Mouse (Mus musculus) lung, adult 18-20 months (tissue): ENCODE results near the gene Ezr.
A peak's percentile ranks its signal among the peaks of the same experiment; 100 is the strongest.
"Not testable (repeated sequence)": the region's sequence is repeated elsewhere in the genome, so short reads cannot be mapped to it uniquely, and the experiment has no call there.

Experiments
- DNase-seq, 2 experiments: peaks; one replicate each; pipeline ENCODE4 v3.0.0; 2022; ENCODE audit warnings: mixed read lengths in 2 of 2

Ezr gene

GRCm38 (mm10) chr17:6742083-6743038, 40.2 kb downstream of the Ezr start:
- peak; percentile 66 to 67 for DNase-seq

- DNase-seq: no peak
These were observed 41.3 kb downstream of the Ezr start for GRCm38 (mm10) chr17:6741271-6741670.

GRCm38 (mm10) chr17:6740331-6741170, 42.0 kb downstream of the Ezr start:
- no peak for DNase-seq

GRCm38 (mm10) chr17:6739756-6740155, 42.8 kb downstream of the Ezr start:
- DNase-seq: no peak

GRCm38 (mm10) chr17:6739266-6739665, 43.3 kb downstream of the Ezr start:
- DNase-seq: no peak

- DNase-seq: no peak
These were observed 43.7 kb downstream of the Ezr start for GRCm38 (mm10) chr17:6738836-6739235.

GRCm38 (mm10) chr17:6737273-6737997, 45.1 kb downstream of the Ezr start:
- DNase-seq: no peak

- DNase-seq: peak in 1 of 2 experiments; percentile 10
These were observed 46.0 kb downstream of the Ezr start for GRCm38 (mm10) chr17:6736306-6737272.

- no peak for DNase-seq
These were observed 47.7 kb downstream of the Ezr start for GRCm38 (mm10) chr17:6734746-6735441.

- peak in 1 of 2 experiments; percentile 5 for DNase-seq
These were observed 49.2 kb downstream of the Ezr start for GRCm38 (mm10) chr17:6733322-6733875.

GRCm38 (mm10) chr17:6732665-6733064, 49.9 kb downstream of the Ezr start:
- DNase-seq: no peak

- no peak for DNase-seq
These were observed 51.0 kb downstream of the Ezr start for GRCm38 (mm10) chr17:6731634-6732033.

- DNase-seq: no peak
These were observed 51.5 kb downstream of the Ezr start for GRCm38 (mm10) chr17:6731132-6731531.

- DNase-seq: no peak
These were observed 53.3 kb downstream of the Ezr start for GRCm38 (mm10) chr17:6729244-6729742.

GRCm38 (mm10) chr17:6727996-6728610, 54.5 kb downstream of the Ezr start:
- DNase-seq: no peak

- not testable (repeated sequence) for DNase-seq
These were observed 68.6 kb downstream of the Ezr start for GRCm38 (mm10) chr17:6713944-6714343.

GRCm38 (mm10) chr17:6713483-6713882, 69.1 kb downstream of the Ezr start:
- DNase-seq: not testable (repeated sequence)

- not testable (repeated sequence) for DNase-seq
These were observed 74.4 kb downstream of the Ezr start for GRCm38 (mm10) chr17:6708194-6708593.

GRCm38 (mm10) chr17:6707422-6707821, 75.2 kb downstream of the Ezr start:
- DNase-seq: not testable (repeated sequence)

GRCm38 (mm10) chr17:6706448-6706847, 76.1 kb downstream of the Ezr start:
- not testable (repeated sequence) for DNase-seq
